Mouse (Mus musculus) heart, embryonic 16.5 days (tissue): ENCODE results near the gene Cnih3. TPM values are rescaled to one million over a fixed set of nuclear protein-coding genes. Genes with fewer than 3 reads are reported as not detected.

Experiments
- ATAC-seq: fragments of 200-750 bp; cut with Nextera tagmentation; replicated peaks from 2 replicates; pipeline ENCODE4 v1.8.0; 2017; ENCODE audit warnings: moderate number of reproducible peaks; ENCODE audit not compliant: insufficient read depth, low FRiP score; ENCODE audit errors: extremely low read depth
- H3K27ac ChIP-seq: fragments of 300-500 bp; sonication (generic); 2 replicates; pipeline ENCODE4 v1.5.1; 2014; ENCODE audit warnings: mild to moderate bottlenecking, low read length, control low read depth, moderate library complexity
- H3K27me3 ChIP-seq: fragments of 300-500 bp; sonication (generic); 2 replicates; pipeline ENCODE4 v1.6.1; 2014; ENCODE audit warnings: low read length, mixed read lengths; ENCODE audit not compliant: control insufficient read depth, insufficient read depth
- H3K36me3 ChIP-seq: fragments of 300-500 bp; sonication (generic); 2 replicates; pipeline ENCODE4 v1.6.1; 2014; ENCODE audit not compliant: control insufficient read depth, insufficient read depth
- H3K4me1 ChIP-seq: fragments of 300-500 bp; sonication (generic); 2 replicates; pipeline ENCODE4 v1.6.1; 2014; ENCODE audit warnings: low read length, mixed read lengths; ENCODE audit not compliant: control insufficient read depth, insufficient read depth
- H3K4me2 ChIP-seq: fragments of 300-500 bp; sonication (generic); 2 replicates; pipeline ENCODE4 v1.6.1; 2014; ENCODE audit warnings: low read depth, mild to moderate bottlenecking, control low read depth, low read length
- H3K4me3 ChIP-seq: fragments of 300-500 bp; sonication (generic); 2 replicates; pipeline ENCODE4 v1.5.1; 2014; ENCODE audit warnings: mild to moderate bottlenecking, control low read depth, low read length
- H3K9ac ChIP-seq: fragments of 300-500 bp; sonication (generic); 2 replicates; pipeline ENCODE4 v1.6.1; 2014; ENCODE audit warnings: low read length, control low read depth
- H3K9me3 ChIP-seq: fragments of 300-500 bp; sonication (generic); replicated peaks from 2 replicates; pipeline ENCODE4 v1.6.1; 2016; ENCODE audit warnings: low read length; ENCODE audit not compliant: control insufficient read depth
- WGBS: fragments of 180-500 bp; shearing (Covaris S2); extraction: QIAGEN DNeasy Blood & Tissue Kit; methylation state at CpG from one replicate; pipeline ENCODE4 v1.1.7; 2014; 5-methylcytosine and 5-hydroxymethylcytosine counted together
- polyA plus RNA-seq: library from polyadenylated mRNA; unstranded; fragments of >200 nt; fragmentation: Nextera tagmentation; extraction: Ambion mirVana; gene quantifications from 2 replicates; pipeline ENCODE4 v1.2.1, GENCODE M21; 2015

Cnih3 gene
- polyA plus RNA-seq, 1 experiment from 2014 or later: not detected

DNA sequence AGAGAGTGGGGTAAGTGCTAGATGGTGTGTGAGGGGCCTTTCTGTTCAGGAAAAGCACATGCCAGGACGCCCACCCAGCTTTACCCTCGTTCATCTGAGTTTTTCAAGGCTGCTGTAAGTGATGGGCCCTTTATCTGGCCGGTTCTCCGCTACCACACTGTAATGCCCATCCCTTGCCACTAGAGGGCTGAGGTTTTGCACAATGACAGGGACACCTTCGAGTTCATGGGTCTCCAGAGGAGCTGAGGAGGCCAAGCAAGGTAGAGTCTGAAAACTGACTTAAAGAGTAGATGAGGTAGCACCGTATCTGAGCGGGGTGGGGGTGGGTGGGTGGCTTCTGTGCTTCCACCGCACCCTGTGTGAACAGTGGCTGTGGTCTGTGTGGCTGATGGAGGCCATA lies 27.2 kb downstream of the Cnih3 start:
- WGBS: 26% methylated on average over 8 of the region's 8 CpGs
- Histone ChIP-seq H3K9ac (no peak overlapping the region), H3K9me3 (no peaks in the 10 kb centered on the region), H3K4me1 (no peaks in the 10 kb centered on the region), H3K27ac (no peak overlapping the region), H3K4me2 (no peak overlapping the region), H3K4me3 (no peak overlapping the region), H3K27me3 (0 out of 2 replicates have a peak, but pooled peaks cover 2% of the 10 kb centered on the region), H3K36me3 (no peaks in the 10 kb centered on the region)
- ATAC-seq: peak; percentile 28; the same call in 1 of the 2 replicates

- H3K36me3 ChIP-seq: no peaks in the 10 kb centered on the region
- H3K4me1 ChIP-seq: no peaks in the 10 kb centered on the region
- WGBS: 84% methylated on average over 12 of the region's 12 CpGs
- H3K9ac ChIP-seq: no peak overlapping the region
- H3K27me3 ChIP-seq: 0 out of 2 replicates have a peak, but pooled peaks cover 2% of the 10 kb centered on the region
- no peak overlapping the region for H3K4me3 ChIP-seq
- no peaks in the 10 kb centered on the region for H3K9me3 ChIP-seq
- H3K27ac ChIP-seq: no peak overlapping the region
- no peak for ATAC-seq
- no peak overlapping the region for H3K4me2 ChIP-seq
These were observed 29.1 kb downstream of the Cnih3 start for GRCm38 (mm10) chr1:181381410-181382010.

DNA sequence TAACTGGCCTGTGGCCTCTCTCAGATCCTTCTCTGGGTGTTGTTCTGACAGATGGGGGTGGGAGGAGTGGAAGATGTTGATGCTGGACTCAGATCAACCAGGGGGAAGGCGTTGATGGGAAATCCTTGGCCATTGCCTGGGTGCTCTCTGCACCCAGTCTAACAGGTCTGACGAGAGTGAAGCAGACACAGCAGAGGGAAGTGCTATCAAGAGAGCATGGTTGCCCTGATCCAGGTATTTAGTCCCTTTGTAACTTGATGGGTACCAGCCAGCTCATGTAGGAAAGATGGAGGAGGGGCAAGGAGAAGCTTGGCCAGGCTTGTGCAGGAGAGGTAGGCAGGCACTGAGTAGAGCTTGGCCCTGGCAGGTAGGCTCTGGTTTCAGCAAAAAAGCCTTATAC lies 36.8 kb downstream of the Cnih3 start:
- Histone ChIP-seq H3K9me3 (peaks cover 12% of the 10 kb centered on the region), H3K9ac (no peak overlapping the region), H3K36me3 (no peaks in the 10 kb centered on the region), H3K27ac (no peak overlapping the region), H3K4me3 (no peak overlapping the region), H3K27me3 (no peaks in the 10 kb centered on the region), H3K4me2 (no peak overlapping the region), H3K4me1 (peaks cover 13% of the 10 kb centered on the region)
- WGBS: 75% methylated on average over 2 of the region's 2 CpGs
- ATAC-seq: no peak

DNA sequence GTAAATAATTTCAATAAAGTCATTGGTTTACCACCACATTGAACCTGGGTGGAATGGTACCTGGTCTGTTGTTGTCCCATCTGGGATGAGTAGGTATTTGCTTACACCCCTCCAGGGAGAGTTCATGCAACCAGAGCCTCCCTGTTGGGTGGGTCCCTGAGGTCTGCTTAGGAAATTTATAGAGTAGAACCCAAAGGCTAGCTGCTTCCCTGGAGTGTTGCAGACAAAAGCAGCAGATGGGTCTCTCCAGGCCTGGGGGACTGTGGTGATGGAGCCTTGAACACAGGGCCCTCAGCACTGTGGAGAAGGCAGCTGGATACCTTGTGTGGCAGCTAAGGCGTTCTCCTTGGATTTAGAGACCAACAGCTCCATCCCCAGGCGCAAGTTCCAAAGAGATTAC lies 40.1 kb downstream of the Cnih3 start:
- Histone ChIP-seq H3K27ac (no peak overlapping the region), H3K36me3 (no peaks in the 10 kb centered on the region), H3K4me3 (no peak overlapping the region), H3K9ac (no peak overlapping the region), H3K4me1 (peaks cover 25% of the 10 kb centered on the region), H3K9me3 (peaks cover 12% of the 10 kb centered on the region), H3K4me2 (no peak overlapping the region), H3K27me3 (no peaks in the 10 kb centered on the region)
- no peak for ATAC-seq
- WGBS: 97% methylated on average over 2 of the region's 2 CpGs

DNA sequence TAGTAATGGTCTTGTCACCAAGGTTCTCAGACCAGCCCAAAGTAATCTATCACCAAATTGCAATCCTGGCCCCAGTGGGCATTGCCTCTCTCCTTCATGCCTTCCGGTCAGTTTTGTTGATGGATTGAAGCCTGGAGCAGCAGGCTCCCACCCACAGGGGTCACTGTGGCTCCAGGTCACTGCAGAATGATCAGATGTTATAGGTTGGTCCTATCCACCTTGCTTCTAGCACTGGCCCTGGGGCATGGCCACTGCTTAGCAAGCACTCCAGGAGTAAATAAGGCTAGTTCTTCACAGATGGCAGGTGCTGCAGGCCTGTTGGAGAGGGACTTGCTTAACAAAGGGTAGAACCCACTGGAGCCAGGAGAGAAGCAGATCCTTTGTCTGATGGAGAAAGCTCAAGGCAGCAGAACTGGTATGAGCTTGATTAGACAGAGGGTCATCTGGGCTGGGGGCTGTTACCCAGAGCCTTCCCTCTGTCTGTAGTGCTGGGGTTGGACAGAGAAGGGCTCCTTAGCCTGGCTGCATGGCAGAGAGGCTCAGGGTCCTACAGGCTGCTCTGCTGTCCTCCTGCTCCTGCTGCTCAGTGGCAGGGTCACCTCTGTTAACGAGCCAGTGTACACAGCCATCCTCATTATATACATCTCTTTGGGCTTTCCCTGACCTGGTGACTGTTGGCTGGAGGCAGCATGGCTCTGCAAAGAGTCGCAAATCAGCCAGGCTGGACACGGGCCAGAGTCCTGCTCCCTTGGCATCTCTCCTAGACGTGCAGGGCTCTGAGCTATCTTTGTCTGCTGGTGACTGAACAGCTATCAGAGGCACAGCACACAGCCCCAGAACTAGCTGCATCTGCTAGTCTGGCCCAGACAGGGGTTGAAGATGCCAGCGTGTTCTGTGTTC lies 41.1 kb downstream of the Cnih3 start:
- H3K36me3 ChIP-seq: no peaks in the 10 kb centered on the region
- no peak overlapping the region for H3K4me3 ChIP-seq
- peak; percentile 94 for ATAC-seq
- H3K27me3 ChIP-seq: no peaks in the 10 kb centered on the region
- peaks cover 25% of the 10 kb centered on the region for H3K4me1 ChIP-seq
- 20% methylated on average over 6 of the region's 6 CpGs for WGBS
- H3K4me2 ChIP-seq: no peak overlapping the region
- peak overlapping the region; percentile 54 for H3K9ac ChIP-seq
- H3K9me3 ChIP-seq: peaks cover 7% of the 10 kb centered on the region
- peak overlapping the region; percentile 91 for H3K27ac ChIP-seq

- WGBS: 66% methylated on average over 6 of the region's 6 CpGs
- no peak overlapping the region for H3K4me3 ChIP-seq
- H3K36me3 ChIP-seq: no peaks in the 10 kb centered on the region
- peaks cover 25% of the 10 kb centered on the region for H3K4me1 ChIP-seq
- H3K4me2 ChIP-seq: no peak overlapping the region
- H3K27me3 ChIP-seq: no peaks in the 10 kb centered on the region
- no peak for ATAC-seq
- no peaks in the 10 kb centered on the region for H3K9me3 ChIP-seq
- no peak overlapping the region for H3K9ac ChIP-seq
- H3K27ac ChIP-seq: no peak overlapping the region
These were observed 42.9 kb downstream of the Cnih3 start for GRCm38 (mm10) chr1:181395234-181395828.

GRCm38 (mm10) chr1:181399179-181399578 lies 46.8 kb downstream of the Cnih3 start:
- no peaks in the 10 kb centered on the region for H3K9me3 ChIP-seq
- H3K4me1 ChIP-seq: peaks cover 13% of the 10 kb centered on the region
- no peak overlapping the region for H3K4me3 ChIP-seq
- no peak overlapping the region for H3K9ac ChIP-seq
- ATAC-seq: no peak; the same call in 1 of the 2 replicates
- no peaks in the 10 kb centered on the region for H3K27me3 ChIP-seq
- H3K27ac ChIP-seq: no peak overlapping the region
- no peak overlapping the region for H3K4me2 ChIP-seq
- no peaks in the 10 kb centered on the region for H3K36me3 ChIP-seq
- 52% methylated on average over 3 of the region's 3 CpGs for WGBS

- Histone ChIP-seq H3K4me1 (no peaks in the 10 kb centered on the region), H3K4me3 (no peak overlapping the region), H3K9ac (no peak overlapping the region), H3K36me3 (no peaks in the 10 kb centered on the region), H3K27me3 (no peaks in the 10 kb centered on the region), H3K27ac (no peak overlapping the region), H3K9me3 (no peaks in the 10 kb centered on the region), H3K4me2 (no peak overlapping the region)
- ATAC-seq: no peak
- 75% methylated on average over 7 of the region's 7 CpGs for whole genome bisulfite sequencing
These were observed 50.6 kb downstream of the Cnih3 start for GRCm38 (mm10) chr1:181403056-181403455.

DNA sequence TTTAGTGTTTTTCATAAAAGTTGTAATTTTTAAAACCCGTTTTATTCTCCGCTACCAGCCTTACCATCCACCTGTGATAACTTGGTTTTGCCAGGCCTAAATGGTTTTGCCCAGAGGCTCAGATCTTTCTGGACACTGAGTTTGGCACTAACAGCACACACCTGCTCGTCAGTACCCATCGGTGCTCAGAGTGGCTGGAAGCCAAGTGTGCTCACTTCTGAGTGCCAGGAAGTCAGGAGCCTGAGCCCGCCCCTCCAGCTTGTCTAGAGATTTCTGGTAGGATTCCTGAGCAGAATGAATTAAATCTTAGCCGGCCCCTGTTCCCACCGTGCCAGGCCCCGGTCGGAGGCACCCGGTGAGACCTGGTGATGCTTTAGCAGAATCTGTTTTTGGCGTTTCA lies 54.9 kb downstream of the Cnih3 start:
- 75% methylated on average over 11 of the region's 11 CpGs for WGBS
- Histone ChIP-seq H3K36me3 (no peaks in the 10 kb centered on the region), H3K27ac (no peak overlapping the region), H3K4me2 (no peak overlapping the region), H3K9me3 (no peaks in the 10 kb centered on the region), H3K9ac (no peak overlapping the region), H3K27me3 (no peaks in the 10 kb centered on the region), H3K4me1 (no peaks in the 10 kb centered on the region), H3K4me3 (no peak overlapping the region)
- ATAC-seq: no peak
